Mouse (Mus musculus): ENCODE data around the gene Peak1. TPM values are rescaled to one million over a fixed set of nuclear protein-coding genes. Genes with fewer than 3 reads are reported as not detected.

Peak1 gene
- total RNA-seq, 4 experiments from 2014 or later: 55.7 to 60.8 (median 59.1) TPM

- DNase-seq (ENCODE audit: low spot score in 2 of 2): no peak
These were observed 213.6 kb downstream of the Peak1 start for GRCm38 (mm10) chr9:56204316-56204715.

- DNase-seq (ENCODE audit: low spot score in 2 of 2): peak; percentile 58 to 82
These were observed 217.1 kb downstream of the Peak1 start for GRCm38 (mm10) chr9:56200645-56201314.

GRCm38 (mm10) chr9:56200200-56200599 lies 217.7 kb downstream of the Peak1 start:
- DNase-seq (ENCODE audit: low spot score in 2 of 2): no peak

- no peak for DNase-seq (ENCODE audit: low spot score in 2 of 2)
These were observed 220.9 kb downstream of the Peak1 start for GRCm38 (mm10) chr9:56196921-56197320.

GRCm38 (mm10) chr9:56195193-56195592 lies 222.7 kb downstream of the Peak1 start:
- DNase-seq (ENCODE audit: low spot score in 2 of 2): no peak

GRCm38 (mm10) chr9:56191498-56192455 lies 226.1 kb downstream of the Peak1 start:
- no peak for DNase-seq (ENCODE audit: low spot score in 2 of 2)

GRCm38 (mm10) chr9:56180118-56180781 lies 237.6 kb downstream of the Peak1 start:
- DNase-seq (ENCODE audit: low spot score in 2 of 2): no peak

GRCm38 (mm10) chr9:56179416-56180117 lies 238.3 kb downstream of the Peak1 start:
- no peak for DNase-seq (ENCODE audit: low spot score in 2 of 2)

GRCm38 (mm10) chr9:56177354-56177753 lies 240.5 kb downstream of the Peak1 start:
- DNase-seq (ENCODE audit: low spot score in 2 of 2): no peak

- DNase-seq (ENCODE audit: low spot score in 2 of 2): no peak
These were observed 242.6 kb downstream of the Peak1 start for GRCm38 (mm10) chr9:56175316-56175715.

- DNase-seq (ENCODE audit: low spot score in 2 of 2): no peak
These were observed 250.2 kb downstream of the Peak1 start for GRCm38 (mm10) chr9:56167690-56168089.

GRCm38 (mm10) chr9:56166161-56166560 lies 251.7 kb downstream of the Peak1 start:
- no peak for DNase-seq (ENCODE audit: low spot score in 2 of 2)

GRCm38 (mm10) chr9:56165377-56165776 lies 252.5 kb downstream of the Peak1 start, which contains the start of gene Tspan3:
Gene Tspan3 (minus strand): TSS chr9:56165477.
- no peak for DNase-seq (ENCODE audit: low spot score in 2 of 2)

GRCm38 (mm10) chr9:56160341-56161141 lies 257.3 kb downstream of the Peak1 start:
- DNase-seq (ENCODE audit: low spot score in 2 of 2): peak; percentile 89 to 92

GRCm38 (mm10) chr9:56159456-56159855 lies 258.4 kb downstream of the Peak1 start:
- no peak for DNase-seq (ENCODE audit: low spot score in 2 of 2)

GRCm38 (mm10) chr9:56158077-56158476 lies 259.8 kb downstream of the Peak1 start:
- no peak for DNase-seq (ENCODE audit: low spot score in 2 of 2)

- DNase-seq (ENCODE audit: low spot score in 2 of 2): no peak
These were observed 263.3 kb downstream of the Peak1 start for GRCm38 (mm10) chr9:56154572-56154971.

GRCm38 (mm10) chr9:56152482-56153007 lies 265.3 kb downstream of the Peak1 start:
- DNase-seq (ENCODE audit: low spot score in 2 of 2): no peak

GRCm38 (mm10) chr9:56151745-56152481 lies 266.0 kb downstream of the Peak1 start:
- peak in 1 of 2 experiments; percentile 45 for DNase-seq (ENCODE audit: low spot score in 2 of 2)

All from layer of hippocampus, adult 8-10 months (tissue).